Mouse (Mus musculus) T-helper 2 cell (primary cell): ENCODE measurements around the gene Cdh26.

Experiments
- in situ Hi-C: fragments of 300-600 bp; cut with MboI, MseI; formaldehyde crosslinking; loops from one replicate; pipeline ENCODE4 v1.15.1; 2025; ENCODE audit warnings: high pct_unique_total_duplicates

The Cdh26 gene

DNA sequence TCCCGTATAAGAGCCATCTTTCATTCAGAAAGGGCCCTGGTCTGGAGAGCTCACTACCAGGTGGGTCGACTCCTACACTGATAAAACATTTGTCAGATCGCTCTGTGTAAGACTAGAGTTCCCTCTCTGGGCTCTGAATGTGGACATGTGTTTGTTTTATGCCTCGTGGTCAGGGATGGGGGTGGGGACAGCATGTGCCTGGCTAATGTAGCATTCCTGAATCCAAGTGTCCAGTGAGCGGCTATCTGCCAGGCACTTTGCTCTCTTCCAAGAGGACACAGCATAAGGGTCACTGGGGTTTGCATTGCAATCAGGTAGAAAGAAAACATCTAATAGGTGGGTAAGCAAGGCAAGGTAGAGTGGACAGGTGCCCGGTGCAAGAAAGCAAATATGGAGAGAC, 77.9 kb downstream of the Cdh26 start:
- in situ Hi-C loops, result no loop called here

DNA sequence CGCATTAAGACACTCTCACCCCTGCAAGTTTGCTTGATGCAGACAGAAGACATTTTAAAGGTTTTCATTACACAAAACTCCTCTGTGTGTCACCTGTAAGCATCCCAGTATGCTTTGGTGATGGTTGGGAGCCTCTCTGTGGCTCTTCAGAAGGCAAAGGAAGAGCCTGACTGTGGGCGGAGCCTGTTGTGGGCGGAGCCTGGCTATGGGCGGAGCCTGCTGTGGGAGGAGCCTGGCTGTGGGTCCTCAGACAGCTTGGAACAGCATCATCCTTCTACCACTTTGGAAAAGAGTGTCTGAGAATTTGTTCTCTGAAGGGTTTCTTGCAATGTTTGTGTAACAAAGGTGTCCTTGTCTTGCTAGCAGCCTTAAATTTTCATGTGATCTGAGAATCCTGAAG, 82.7 kb downstream of the Cdh26 start:
- in situ Hi-C loops, result loop anchor here (10.0 kb wide), 1 partner anchor 152 kb away; no protein-coding TSS in a partner anchor

DNA sequence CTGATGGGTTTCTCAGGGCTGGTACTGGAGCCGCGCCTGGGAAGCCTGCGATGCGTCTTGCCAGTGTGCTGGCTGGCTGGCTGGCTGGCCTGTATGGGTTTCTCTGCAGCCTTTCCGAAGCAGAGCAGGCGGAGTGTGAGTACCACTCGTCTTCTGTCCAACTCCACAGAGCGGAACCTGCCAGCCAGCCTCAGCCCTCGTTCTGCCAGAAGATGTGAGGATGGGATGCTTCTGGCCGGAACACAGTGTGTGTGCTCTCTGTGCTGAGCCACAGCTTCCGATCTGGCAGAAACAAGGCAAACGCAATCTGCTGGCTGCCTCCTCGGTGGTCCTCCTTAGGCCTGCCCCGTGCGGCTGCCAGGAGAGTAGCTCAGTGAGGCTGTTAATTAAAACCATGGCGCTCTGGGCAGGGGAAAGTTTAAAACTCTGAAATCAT, 83.3 kb downstream of the Cdh26 start:
- in situ Hi-C loops, result loop anchor here (10.0 kb wide), 1 partner anchor 151 kb away; no protein-coding TSS in a partner anchor

DNA sequence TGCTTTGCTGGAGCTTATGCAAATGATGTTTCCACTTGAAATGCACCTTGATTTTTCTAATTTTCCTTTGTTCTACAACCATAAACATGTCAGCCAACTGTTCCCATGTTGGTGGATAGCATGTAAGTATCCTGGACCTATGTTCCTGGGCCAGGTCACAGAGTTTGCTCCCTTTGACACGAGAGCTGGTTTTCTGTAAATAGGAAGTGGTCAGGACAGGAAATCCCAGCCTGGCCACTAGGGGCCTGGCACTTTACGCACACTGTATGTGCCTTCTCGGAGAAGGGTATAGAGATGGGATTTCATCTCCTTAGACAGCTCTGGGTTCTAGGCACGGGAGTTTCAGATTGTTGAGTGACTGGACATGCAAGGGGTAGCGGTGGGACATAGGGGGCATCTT, 86.1 kb downstream of the Cdh26 start:
- in situ Hi-C loops, result loop anchor here (10.0 kb wide), 1 partner anchor 148 kb away; no protein-coding TSS in a partner anchor

DNA sequence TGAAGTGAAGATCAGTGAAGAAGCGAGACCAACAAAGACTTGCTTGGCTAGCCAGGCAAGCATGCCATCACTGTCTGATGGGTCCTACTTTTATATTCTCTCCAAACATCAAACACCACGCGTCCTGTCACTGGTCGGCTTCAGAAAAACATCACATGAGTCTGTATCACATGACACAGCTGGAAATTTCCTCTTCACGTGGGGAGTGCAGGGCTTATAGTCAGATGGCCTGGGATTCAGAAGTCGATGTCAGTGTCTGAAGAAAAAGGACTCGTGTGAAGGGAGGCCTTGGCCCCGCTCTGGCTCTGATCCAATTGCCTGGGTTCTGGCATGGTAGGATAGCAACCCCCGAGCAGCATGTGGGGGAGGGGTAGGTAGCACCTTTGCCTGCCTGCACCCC, 86.6 kb downstream of the Cdh26 start:
- in situ Hi-C loops, result loop anchor here (10.0 kb wide), 1 partner anchor 148 kb away; no protein-coding TSS in a partner anchor

DNA sequence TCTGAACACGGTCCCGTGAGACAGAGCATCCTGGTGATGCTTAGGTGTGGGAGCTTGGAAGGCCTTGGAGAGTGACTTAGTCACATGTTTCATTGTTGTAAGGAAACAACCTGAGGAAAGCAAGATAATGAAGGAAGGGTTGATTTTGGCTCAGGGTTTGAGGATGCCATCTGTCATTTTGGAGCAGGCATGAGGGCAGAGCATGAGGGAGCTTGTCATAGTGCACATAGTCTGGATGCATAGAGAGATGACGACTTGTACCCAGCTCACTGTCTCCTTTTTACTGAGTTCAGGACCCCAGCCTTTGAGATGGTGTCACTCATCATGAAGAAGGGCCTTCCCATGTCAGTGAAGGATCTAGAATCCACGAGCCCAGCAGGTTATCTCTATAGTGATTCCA, 89.0 kb downstream of the Cdh26 start:
- in situ Hi-C loops, result loop anchor here (10.0 kb wide), 1 partner anchor 145 kb away; no protein-coding TSS in a partner anchor

DNA sequence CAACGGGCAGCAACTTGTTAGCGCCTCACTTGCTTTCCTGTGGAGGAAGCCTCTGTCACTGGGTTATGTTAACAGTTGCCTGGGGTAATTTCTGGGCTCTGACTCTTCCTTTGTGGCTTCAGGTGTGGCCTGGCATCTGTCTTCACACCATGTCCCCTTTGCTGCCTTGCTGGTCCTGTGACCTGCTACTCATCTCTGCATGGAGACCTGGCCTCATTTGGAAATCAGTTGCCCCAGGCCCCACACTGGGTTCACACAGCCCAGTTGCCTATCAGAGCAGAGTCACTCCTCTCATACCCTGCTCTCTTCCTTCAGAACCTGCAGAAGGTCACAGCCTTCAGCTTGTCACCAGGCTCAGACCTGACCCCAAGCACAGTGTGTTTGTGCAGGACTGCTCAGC, 89.9 kb downstream of the Cdh26 start:
- in situ Hi-C loops, result no loop called here

DNA sequence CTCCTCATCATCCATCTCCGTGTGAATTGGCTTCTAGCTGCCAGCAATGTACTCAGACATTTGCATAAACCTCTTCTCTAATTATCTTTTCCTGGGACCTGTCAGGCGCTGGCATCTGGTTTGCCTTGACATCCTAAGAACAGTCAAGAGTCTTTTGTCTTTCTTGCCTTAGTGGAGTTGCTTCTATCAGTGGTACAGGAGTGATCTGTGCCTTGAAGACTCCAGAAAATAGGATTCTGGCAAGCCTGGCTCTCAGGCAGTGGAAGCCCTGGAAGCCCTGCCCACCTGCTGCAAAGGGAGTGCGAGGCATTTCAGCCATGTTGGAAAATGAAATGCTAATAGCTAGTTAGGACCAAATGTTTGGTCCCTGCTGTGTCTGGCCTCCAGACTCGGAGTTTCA, 92.0 kb downstream of the Cdh26 start:
- in situ Hi-C loops, result no loop called here

DNA sequence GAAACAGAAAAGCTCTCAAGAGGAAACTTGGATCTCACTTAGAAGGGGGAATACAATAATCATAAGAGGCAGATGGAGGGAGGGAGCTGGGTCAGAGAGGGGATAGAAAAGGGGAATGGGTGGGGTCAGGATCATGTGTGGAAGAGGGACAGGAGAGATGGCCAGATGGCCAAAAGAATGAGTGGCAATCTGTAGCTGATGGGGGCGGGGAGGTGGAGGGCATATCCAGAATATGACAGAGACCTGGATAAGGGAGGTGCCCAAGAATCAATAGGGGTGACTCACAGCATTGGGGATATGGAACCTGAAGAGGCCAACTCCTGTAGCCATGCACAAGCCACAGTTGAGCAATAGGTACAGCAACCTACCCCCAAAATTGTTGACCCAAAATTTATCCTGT, 92.5 kb downstream of the Cdh26 start:
- in situ Hi-C loops, result no loop called here

DNA sequence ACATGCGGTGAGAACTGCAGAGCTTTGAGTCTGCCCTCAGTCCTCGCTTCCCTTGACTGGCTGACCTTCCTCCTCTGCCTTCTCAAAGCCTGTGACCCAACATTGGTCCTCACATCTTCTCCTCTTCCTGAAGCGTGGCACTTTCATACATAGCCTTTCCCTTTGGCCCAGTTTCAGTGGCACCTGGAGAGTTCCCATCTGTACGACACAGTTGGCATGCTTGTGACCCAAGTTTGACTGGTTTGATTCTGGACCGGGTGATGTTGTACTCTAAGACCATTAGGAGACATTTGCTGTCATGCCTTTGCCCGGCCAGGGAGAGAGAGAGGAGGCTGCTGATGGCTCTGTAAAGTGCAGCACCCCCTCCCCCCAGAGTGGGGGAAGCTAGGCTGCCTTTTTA, 96.4 kb downstream of the Cdh26 start:
- in situ Hi-C loops, result no loop called here

DNA sequence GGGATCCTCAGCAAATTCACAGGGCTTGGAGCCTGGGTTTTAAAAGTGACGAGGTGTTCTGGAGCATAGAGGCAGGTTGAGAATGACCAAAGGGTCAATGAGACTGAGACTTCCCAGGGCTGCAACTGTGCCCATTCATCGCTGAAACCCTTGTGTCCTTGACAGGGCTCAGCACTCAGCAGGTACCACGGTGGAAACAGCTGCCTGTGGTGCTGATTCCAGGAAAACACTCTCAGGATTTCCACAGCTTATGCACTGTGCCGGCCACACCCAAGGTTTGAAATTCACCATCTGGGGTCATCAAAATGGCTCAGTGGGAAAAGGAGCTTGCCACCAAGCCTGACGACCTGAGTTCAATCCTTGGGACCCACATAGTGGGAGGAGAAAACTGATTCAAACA, 100.9 kb downstream of the Cdh26 start:
- in situ Hi-C loops, result no loop called here

DNA sequence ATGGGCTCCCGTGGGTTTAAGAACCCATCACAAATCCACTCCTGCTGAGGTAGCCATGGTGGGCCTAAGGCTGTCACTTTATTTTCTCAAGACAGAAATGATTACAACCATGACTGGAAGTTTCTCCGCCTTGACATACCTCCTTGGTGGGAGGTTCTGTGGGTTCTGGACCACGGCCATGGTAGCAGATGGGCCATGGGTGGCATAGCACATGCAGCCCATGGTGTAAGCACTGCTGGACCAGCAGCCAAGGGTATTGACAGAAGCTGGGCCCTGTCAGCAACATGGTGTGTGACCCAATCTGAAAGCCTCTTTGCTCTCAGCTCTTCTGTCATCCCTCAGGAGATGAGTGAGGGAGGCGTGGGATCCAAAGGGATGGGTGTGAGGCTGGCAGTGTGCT, 106.2 kb downstream of the Cdh26 start:
- in situ Hi-C loops, result no loop called here
